Mouse (Mus musculus) 3T3-L1 (cell line): ENCODE measurements around the gene Fam186b.
"Not testable (repeated sequence)": the region's sequence is repeated elsewhere in the genome, so short reads cannot be mapped to it uniquely, and the experiment has no call there.

Experiments used
- DNase-seq: peaks from one replicate; pipeline ENCODE4 v3.0.0-alpha.2; 2015; ENCODE audit warnings: low read depth, low spot score

Gene Fam186b

GRCm38 (mm10) chr15:99259730-99260252, 35.9 kb downstream of the Fam186b start:
- peak; percentile 74 for DNase-seq

- peak; percentile 72 for DNase-seq
These were observed 36.4 kb downstream of the Fam186b start for GRCm38 (mm10) chr15:99259167-99259729.

GRCm38 (mm10) chr15:99255241-99255749, 40.4 kb downstream of the Fam186b start:
- DNase-seq, result peak; percentile 59

GRCm38 (mm10) chr15:99254477-99255005, 41.1 kb downstream of the Fam186b start:
- no peak for DNase-seq

GRCm38 (mm10) chr15:99253772-99254171, 41.9 kb downstream of the Fam186b start:
- DNase-seq, result no peak

- not testable (repeated sequence) for DNase-seq
These were observed 42.6 kb downstream of the Fam186b start for GRCm38 (mm10) chr15:99253175-99253479.

DNA sequence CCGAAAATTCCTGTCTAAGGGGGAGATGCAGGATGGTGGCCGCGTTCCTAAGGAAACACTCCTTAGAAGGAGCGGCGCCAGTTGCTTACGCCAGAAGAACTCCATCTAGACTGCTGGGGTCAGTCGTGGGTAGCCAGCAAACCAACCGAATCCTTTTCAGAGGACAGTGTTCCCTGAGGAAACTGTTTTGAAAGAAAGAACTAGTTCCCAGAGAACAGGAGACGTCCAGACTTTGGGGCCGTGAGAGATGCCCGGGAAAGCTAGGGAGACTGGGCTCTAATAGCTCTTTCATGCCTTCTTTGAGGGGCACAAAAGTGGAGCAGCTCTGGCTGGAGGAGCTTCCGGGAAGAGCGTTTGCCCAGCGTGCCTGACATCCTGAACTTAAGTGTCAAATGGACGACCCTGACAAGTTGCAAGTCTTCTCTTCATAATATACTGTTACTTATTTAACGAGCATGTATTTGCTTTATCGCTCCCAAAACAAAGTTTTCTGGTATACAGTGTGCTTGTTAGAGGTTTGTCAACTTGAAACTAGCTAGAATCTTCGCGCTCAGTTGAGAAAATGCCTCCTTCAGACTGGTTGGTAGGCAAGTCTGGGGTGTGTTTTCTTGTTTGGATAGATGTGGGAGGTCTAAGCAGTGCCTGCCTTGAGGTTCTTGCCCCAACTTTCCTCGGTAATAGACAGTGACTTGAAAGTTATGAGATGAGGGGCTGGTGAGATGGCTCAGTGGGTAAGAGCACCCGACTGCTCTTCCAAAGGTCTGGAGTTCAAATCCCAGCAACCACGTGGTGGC, 43.1 kb downstream of the Fam186b start:
- peak; percentile 88 for DNase-seq

DNA sequence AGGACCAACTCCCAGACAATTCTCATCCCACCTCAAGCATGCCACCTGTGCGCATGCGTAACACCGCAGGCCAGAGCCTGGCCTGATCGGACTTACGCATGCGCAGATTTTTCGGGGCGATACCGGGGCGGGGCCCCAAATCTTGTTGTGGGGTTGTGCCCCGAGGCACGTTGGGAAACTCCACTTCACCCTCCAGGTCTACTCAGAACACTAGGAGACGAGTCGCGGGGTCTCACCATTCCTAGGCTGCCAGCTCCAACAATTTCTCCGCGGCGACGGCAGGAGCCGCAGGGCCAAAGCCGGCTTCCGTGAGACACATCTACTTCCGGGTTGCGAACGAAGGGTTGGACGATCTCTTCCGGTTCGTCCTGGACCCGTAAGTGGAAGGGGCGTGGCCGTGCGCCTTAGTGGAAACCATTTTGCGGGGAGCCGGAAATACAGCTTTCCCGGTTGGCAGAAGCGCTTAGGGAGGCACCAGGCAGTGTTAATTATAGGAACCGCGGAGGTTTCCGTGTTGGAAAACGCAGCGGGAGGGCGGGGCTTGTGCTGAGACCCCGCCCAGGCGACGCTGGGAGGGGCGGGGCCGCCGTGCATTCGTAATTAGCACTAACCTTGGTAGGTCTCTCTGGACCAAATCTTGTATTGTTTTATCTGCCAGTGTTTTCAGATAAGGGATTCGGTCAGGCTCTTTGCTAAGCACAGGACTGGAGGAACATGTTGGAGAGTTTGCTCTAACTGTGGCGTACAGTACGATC, 43.9 kb downstream of the Fam186b start, which contains the start of gene Mcrs1:
Gene Mcrs1 (minus strand): TSS at position 336 of the 755 bp plus-strand sequence.
- peak; percentile 100 for DNase-seq

- peak; percentile 35 for DNase-seq
These were observed 44.6 kb downstream of the Fam186b start for GRCm38 (mm10) chr15:99251111-99251510.

GRCm38 (mm10) chr15:99249938-99250337, 45.8 kb downstream of the Fam186b start:
- no peak for DNase-seq

- DNase-seq, result no peak
These were observed 46.7 kb downstream of the Fam186b start for GRCm38 (mm10) chr15:99248972-99249371.

- not testable (repeated sequence) for DNase-seq
These were observed 49.0 kb downstream of the Fam186b start for GRCm38 (mm10) chr15:99246736-99247135.

DNA sequence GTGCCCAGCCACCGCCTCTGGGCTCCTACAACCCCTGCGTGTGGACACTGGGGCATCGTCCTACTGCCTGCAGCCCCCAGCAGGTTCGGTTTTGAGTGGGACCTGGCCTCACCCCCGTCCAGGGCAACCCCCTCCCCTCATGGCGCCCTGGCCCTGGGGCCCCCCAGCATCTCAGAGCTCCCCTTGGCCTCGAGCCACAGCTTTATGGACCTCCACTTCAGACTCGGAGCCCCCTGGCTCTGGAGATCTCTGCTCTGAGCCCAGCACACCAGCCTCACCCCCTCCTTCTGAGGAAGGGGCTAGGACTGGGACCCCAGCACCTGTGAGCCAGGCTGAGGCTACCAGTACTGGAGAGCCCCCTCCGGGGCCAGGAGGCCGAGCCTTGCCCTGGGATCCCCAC, 53.6 kb downstream of the Fam186b start:
- no peak for DNase-seq

- no peak for DNase-seq
These were observed 54.4 kb downstream of the Fam186b start for GRCm38 (mm10) chr15:99241249-99241648.

GRCm38 (mm10) chr15:99240129-99240528, 55.6 kb downstream of the Fam186b start:
- peak; percentile 29 for DNase-seq

DNA sequence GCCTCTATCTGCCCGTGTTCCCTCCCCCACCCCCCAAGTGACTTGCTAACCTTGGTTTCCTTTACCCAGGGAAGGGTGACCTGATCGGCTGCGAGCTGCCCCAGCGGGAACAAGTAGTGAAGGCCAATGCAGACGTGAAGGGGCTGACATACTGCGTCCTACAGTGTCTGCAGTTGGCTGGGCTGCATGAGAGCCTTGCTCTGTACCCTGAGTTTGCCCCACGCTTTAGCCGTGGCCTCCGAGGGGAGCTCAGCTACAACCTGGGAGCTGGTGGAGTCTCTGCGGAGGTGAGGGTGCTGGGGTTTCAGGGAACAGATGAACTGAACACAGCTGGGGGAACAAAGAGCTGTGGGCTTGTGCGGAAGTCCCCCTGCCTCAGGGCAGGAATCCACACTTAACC, 57.7 kb downstream of the Fam186b start:
- DNase-seq, result no peak

DNA sequence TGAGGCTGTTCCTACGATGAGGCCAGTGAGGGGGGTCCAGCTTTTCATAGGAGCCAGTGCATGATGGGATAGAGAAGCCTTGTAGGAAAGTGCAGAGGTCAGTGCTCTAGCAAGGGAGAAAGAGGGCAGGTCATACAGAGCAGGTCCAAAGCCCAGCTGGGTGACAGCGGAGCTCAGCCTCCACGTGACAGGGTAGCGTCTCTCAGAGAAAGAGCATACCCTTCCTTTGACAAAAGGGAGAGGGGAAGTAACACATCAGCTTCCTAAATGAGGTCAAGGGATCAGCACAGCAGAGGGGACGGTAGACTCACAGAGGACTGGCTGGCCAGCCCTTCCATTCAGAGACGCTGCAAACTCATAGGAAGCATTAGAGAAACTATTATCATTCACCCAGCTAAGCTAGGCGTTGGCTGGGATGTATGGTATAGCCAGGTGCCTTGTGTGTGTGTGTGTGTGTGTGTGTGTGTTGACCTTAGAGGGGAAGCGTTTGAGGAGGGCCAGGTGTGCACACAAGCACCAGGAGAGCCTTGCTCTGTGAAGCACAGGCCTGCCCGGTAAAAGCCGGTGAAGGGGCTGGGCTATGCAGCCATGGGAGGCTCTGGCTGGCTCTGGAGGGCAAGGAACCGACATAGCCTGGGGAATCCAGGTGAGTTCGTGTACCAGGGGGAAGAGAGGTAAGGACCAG, 61.2 kb downstream of the Fam186b start:
- DNase-seq, result no peak

- no peak for DNase-seq
These were observed 62.0 kb downstream of the Fam186b start for GRCm38 (mm10) chr15:99233719-99234118.

GRCm38 (mm10) chr15:99231998-99232397, 63.7 kb downstream of the Fam186b start:
- DNase-seq, result no peak

GRCm38 (mm10) chr15:99226090-99226489, 69.6 kb downstream of the Fam186b start:
- DNase-seq, result no peak
